Mouse (Mus musculus) bone marrow, adult 2 months (tissue): ENCODE results near the gene Gpbp1. TPM values are rescaled to one million over a fixed set of nuclear protein-coding genes. Genes with fewer than 3 reads are reported as not detected.

Source experiments
- H3K27ac ChIP-seq: fragments of 200-500 bp; 2 replicates; pipeline ENCODE4 v1.5.1; 2012; ENCODE audit warnings: low read depth, mild to moderate bottlenecking, control low read depth, inconsistent platforms, low read length; ENCODE audit not compliant: control insufficient read depth, poor library complexity, insufficient read depth
- H3K4me1 ChIP-seq: fragments of 200-500 bp; 2 replicates; pipeline ENCODE4 v1.6.1; 2011; ENCODE audit warnings: low read length; ENCODE audit not compliant: control insufficient read depth, insufficient read depth
- H3K4me3 ChIP-seq: fragments of 200-500 bp; replicated peaks from 2 replicates; pipeline ENCODE3; 2011; ENCODE audit warnings: mild to moderate bottlenecking, low read depth, low read length, control low read depth; ENCODE audit not compliant: control insufficient read depth
- CTCF ChIP-seq: fragments of 200-500 bp; IDR thresholded peaks from 2 replicates; pipeline ENCODE4 v1.5.1; 2011; ENCODE audit warnings: low read length, control low read depth; ENCODE audit not compliant: control insufficient read depth, insufficient read depth
- POLR2A ChIP-seq: fragments of 200-500 bp; IDR thresholded peaks from 2 replicates; pipeline ENCODE4 v1.6.1; 2011; ENCODE audit warnings: low read depth, mild to moderate bottlenecking, control low read depth, low read length, borderline replicate concordance; ENCODE audit not compliant: control insufficient read depth
- WGBS: fragments of 180-500 bp; shearing (Covaris S2); methylation state at CpG from one replicate; pipeline ENCODE4 v1.1.7; 2018; 5-methylcytosine and 5-hydroxymethylcytosine counted together
- polyA plus RNA-seq: library from polyadenylated mRNA; stranded (reverse); fragments of >200 nt; gene quantifications from 2 replicates; pipeline ENCODE4 v1.2.4, GENCODE M21; 2011; ENCODE audit warnings: low replicate concordance; ENCODE audit not compliant: missing spikeins, insufficient read depth, insufficient read length

Gpbp1 gene
- 77.9 and 98.2 TPM in 2 replicates for polyA plus RNA-seq

GRCm38 (mm10) chr13:111489802-111490723 lies at the start of gene Gpbp1:
Gene Gpbp1, minus strand, starts transcription at chr13:111490111.
- under 1% methylated on average over 98 of the region's 109 CpGs for whole genome bisulfite sequencing

DNA sequence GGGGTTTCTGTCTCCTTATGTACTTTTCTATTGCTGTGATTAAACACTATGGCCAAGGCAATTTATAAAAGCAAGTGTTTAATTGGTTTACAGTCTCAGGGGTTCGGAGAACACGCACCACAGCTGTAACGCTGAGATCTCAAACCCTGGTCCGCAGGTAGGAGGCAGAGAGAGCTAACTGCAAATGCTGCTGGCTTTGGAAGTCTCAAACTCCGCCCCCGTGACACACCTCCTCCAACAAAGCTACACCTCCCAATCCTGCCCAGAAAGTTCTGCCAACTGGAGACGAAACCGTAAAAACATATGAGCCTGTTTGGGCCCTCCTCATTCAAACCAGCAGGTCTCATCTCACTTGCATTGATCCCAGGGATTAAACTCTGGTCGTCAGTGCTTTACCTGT lies 47.8 kb upstream of the Gpbp1 start:
- Histone ChIP-seq H3K27ac (no peak overlapping the region), H3K4me3 (no peak overlapping the region), H3K4me1 (no peaks in the 10 kb centered on the region)
- TF ChIP-seq CTCF (no peak), POLR2A (no peak)
- WGBS = 92% methylated on average over 9 of the region's 9 CpGs

More at GRCm38 (mm10) chr13:111489802-111490723, at the start of gene Gpbp1:
- Histone ChIP-seq H3K27ac (peak within 1 kb of the TSS; percentile 100), H3K4me1 (no peaks in the 10 kb centered on the region), H3K4me3 (peak within 1 kb of the TSS; percentile 99)
- TF ChIP-seq CTCF (no peak), POLR2A (peak; percentile 73)

GRCm38 (mm10) chr13:111536207-111536887 lies 46.4 kb upstream of the Gpbp1 start:
- H3K4me1 ChIP-seq = no peaks in the 10 kb centered on the region
- 59% methylated on average over 6 of the region's 6 CpGs for WGBS
- H3K4me3 ChIP-seq = no peak overlapping the region
- TF ChIP-seq POLR2A (no peak), CTCF (no peak)
- no peak overlapping the region for H3K27ac ChIP-seq

DNA sequence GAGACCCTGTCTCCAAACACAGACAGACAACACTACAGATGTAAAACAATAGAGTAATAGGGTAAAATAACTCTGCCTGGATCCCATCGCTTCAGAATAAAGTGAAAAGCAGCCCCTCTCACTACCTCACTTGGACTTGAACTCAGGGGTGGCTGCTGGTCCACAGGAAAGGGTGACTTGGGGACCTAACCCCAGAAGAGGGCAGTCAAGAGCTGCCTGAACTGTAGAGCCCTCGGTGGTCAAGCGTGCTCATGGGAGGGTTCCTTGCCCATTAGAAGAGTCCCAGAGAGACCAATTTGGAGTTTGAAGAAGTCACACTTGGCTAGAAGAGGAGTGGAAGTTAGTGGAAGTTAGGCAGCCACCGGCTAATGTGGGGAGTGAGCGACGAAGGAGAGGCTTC lies 44.2 kb upstream of the Gpbp1 start:
- no peaks in the 10 kb centered on the region for H3K4me1 ChIP-seq
- no peak overlapping the region for H3K4me3 ChIP-seq
- 70% methylated on average over 6 of the region's 6 CpGs for WGBS
- TF ChIP-seq CTCF = peak; percentile 67
- no peak for TF ChIP-seq POLR2A
- no peak overlapping the region for H3K27ac ChIP-seq

GRCm38 (mm10) chr13:111532178-111532948 lies 42.5 kb upstream of the Gpbp1 start:
- Histone ChIP-seq H3K4me3 (no peak overlapping the region), H3K27ac (no peak overlapping the region), H3K4me1 (no peaks in the 10 kb centered on the region)
- peak; percentile 45 for TF ChIP-seq CTCF
- no peak for TF ChIP-seq POLR2A
- 91% methylated on average over 16 of the region's 16 CpGs for WGBS

GRCm38 (mm10) chr13:111531701-111532100 lies 41.8 kb upstream of the Gpbp1 start:
- H3K27ac ChIP-seq = no peak overlapping the region
- WGBS = 88% methylated on average over 1 of the region's 1 CpGs
- TF ChIP-seq POLR2A (no peak), CTCF (no peak)
- no peak overlapping the region for H3K4me3 ChIP-seq
- no peaks in the 10 kb centered on the region for H3K4me1 ChIP-seq

DNA sequence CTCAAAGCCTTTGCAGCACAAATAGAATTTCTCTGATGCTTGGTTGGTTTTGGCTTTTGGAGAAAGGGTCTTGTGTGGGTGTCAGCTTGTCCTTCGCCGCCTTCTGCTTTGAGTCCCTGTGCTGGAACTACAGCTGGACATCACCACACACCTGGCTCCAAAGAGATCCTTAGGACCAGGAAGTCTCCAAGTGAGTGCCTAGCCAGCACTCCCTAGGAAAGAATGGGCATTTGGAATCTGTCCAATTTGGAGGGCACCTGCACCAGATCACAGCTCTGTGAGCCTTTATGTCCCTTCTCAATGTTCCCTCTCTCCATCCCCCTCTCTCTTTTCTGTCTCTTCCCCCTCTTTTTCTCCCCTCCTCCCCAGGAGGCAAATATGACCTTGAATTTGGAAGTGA lies 34.4 kb upstream of the Gpbp1 start:
- TF ChIP-seq CTCF = no peak
- TF ChIP-seq POLR2A = no peak
- no peak overlapping the region for H3K27ac ChIP-seq
- H3K4me3 ChIP-seq = no peak overlapping the region
- WGBS = 83% methylated on average over 2 of the region's 2 CpGs
- H3K4me1 ChIP-seq = no peaks in the 10 kb centered on the region
